Mouse (Mus musculus): ENCODE measurements at regions not wholly inside any gene's neighbourhood (a gene's known extent, or its start where the extent isn't known, plus 50 kb on each side); places are given as distances from the start of the nearest gene placed in this dataset.

GRCm38 (mm10) chr6:123971180-123971579, 53.2 kb upstream of the Vmn2r26 start:
- TF ChIP-seq CTCF (IDR thresholded peaks at IDR 0.05; ENCODE audit: borderline replicate concordance, control insufficient read depth, extremely low read depth, insufficient read depth, low read length, poor library complexity): no peak
- no peak for TF ChIP-seq POLR2A (IDR thresholded peaks at IDR 0.05; ENCODE audit: control insufficient read depth, extremely low read depth, insufficient read depth, low read length, poor library complexity)
